Mouse (Mus musculus) C2C12 (cell line): ENCODE data around the gene Sys1.

Experiments
- CTCF ChIP-seq: IDR thresholded peaks from one replicate; pipeline ENCODE4 v1.5.1; 2011; ENCODE audit not compliant: control insufficient read depth, insufficient read depth, insufficient read length
- FOSL1 ChIP-seq: IDR thresholded peaks from one replicate; pipeline ENCODE4 v1.8.0; 2011; ENCODE audit warnings: mild to moderate bottlenecking, low read length; ENCODE audit not compliant: poor library complexity, insufficient read depth, severe bottlenecking
- MAX ChIP-seq: IDR thresholded peaks from one replicate; pipeline ENCODE4 v1.6.1; 2011; ENCODE audit warnings: mild to moderate bottlenecking, control low read depth
- MYOD1 ChIP-seq: IDR thresholded peaks from one replicate; pipeline ENCODE4 v1.6.1; 2011; ENCODE audit warnings: low read depth; ENCODE audit not compliant: control insufficient read depth, insufficient read length
- MYOG ChIP-seq: IDR thresholded peaks from one replicate; pipeline ENCODE4 v1.6.1; 2011; ENCODE audit not compliant: control insufficient read depth, insufficient read length; ENCODE audit errors: extremely low read depth
- USF1 ChIP-seq: IDR thresholded peaks from one replicate; pipeline ENCODE4 v1.6.1; 2011; ENCODE audit warnings: low read depth, mild to moderate bottlenecking, control low read depth, moderate library complexity

- no peak for TF ChIP-seq MYOD1
- TF ChIP-seq CTCF: no peak
- no peak for TF ChIP-seq MAX
- no peak for TF ChIP-seq MYOG
- TF ChIP-seq FOSL1: no peak
- TF ChIP-seq USF1: no peak
Measured at GRCm38 (mm10) chr2:164444701-164445100, 12.1 kb upstream of the Sys1 start.
